Mouse (Mus musculus) kidney, embryonic 15.5 days (tissue): Measurements from ENCODE around the gene Scrt2. TPM values are rescaled to one million over a fixed set of nuclear protein-coding genes. Genes with fewer than 3 reads are reported as not detected.

Source experiments
- ATAC-seq: fragments of 200-750 bp; cut with Nextera tagmentation; replicated peaks from 2 replicates; pipeline ENCODE4 v1.8.0; 2017; ENCODE audit warnings: moderate TSS enrichment; ENCODE audit not compliant: low FRiP score
- H3K27ac ChIP-seq: fragments of 300-500 bp; sonication (generic); 2 replicates; pipeline ENCODE4 v1.5.1; 2015; ENCODE audit warnings: mild to moderate bottlenecking, inconsistent platforms
- H3K27me3 ChIP-seq: fragments of 300-500 bp; sonication (generic); 2 replicates; pipeline ENCODE4 v1.6.1; 2015; ENCODE audit warnings: inconsistent platforms
- H3K36me3 ChIP-seq: fragments of 300-500 bp; sonication (generic); 2 replicates; pipeline ENCODE4 v1.6.1; 2015; ENCODE audit warnings: inconsistent platforms
- H3K4me1 ChIP-seq: fragments of 300-500 bp; sonication (generic); 2 replicates; pipeline ENCODE4 v1.6.1; 2015; ENCODE audit warnings: inconsistent platforms
- H3K4me2 ChIP-seq: fragments of 300-500 bp; sonication (generic); 2 replicates; pipeline ENCODE4 v1.6.1; 2015; ENCODE audit warnings: moderate library complexity, mild to moderate bottlenecking, inconsistent platforms
- H3K4me3 ChIP-seq: fragments of 300-500 bp; sonication (generic); replicated peaks from 2 replicates; pipeline ENCODE4 v1.5.1; 2015; ENCODE audit warnings: mild to moderate bottlenecking, inconsistent platforms
- H3K9ac ChIP-seq: fragments of 300-500 bp; sonication (generic); 2 replicates; pipeline ENCODE4 v1.6.1; 2015; ENCODE audit warnings: mild to moderate bottlenecking, inconsistent platforms
- H3K9me3 ChIP-seq: fragments of 300-500 bp; sonication (generic); replicated peaks from 2 replicates; pipeline ENCODE4 v1.6.1; 2016; ENCODE audit warnings: inconsistent platforms
- WGBS: fragments of 180-500 bp; shearing (Covaris S2); methylation state at CpG from one replicate; pipeline ENCODE4 v1.1.7; 2015; ENCODE audit warnings: mixed read lengths; 5-methylcytosine and 5-hydroxymethylcytosine counted together
- polyA plus RNA-seq: library from polyadenylated mRNA; unstranded; fragments of >200 nt; fragmentation: Nextera tagmentation; extraction: Ambion mirVana; gene quantifications from 2 replicates; pipeline ENCODE4 v1.2.1, GENCODE M21; 2015

Gene Scrt2
- polyA plus RNA-seq = 0.04 and 0.05 TPM in 2 replicates

DNA sequence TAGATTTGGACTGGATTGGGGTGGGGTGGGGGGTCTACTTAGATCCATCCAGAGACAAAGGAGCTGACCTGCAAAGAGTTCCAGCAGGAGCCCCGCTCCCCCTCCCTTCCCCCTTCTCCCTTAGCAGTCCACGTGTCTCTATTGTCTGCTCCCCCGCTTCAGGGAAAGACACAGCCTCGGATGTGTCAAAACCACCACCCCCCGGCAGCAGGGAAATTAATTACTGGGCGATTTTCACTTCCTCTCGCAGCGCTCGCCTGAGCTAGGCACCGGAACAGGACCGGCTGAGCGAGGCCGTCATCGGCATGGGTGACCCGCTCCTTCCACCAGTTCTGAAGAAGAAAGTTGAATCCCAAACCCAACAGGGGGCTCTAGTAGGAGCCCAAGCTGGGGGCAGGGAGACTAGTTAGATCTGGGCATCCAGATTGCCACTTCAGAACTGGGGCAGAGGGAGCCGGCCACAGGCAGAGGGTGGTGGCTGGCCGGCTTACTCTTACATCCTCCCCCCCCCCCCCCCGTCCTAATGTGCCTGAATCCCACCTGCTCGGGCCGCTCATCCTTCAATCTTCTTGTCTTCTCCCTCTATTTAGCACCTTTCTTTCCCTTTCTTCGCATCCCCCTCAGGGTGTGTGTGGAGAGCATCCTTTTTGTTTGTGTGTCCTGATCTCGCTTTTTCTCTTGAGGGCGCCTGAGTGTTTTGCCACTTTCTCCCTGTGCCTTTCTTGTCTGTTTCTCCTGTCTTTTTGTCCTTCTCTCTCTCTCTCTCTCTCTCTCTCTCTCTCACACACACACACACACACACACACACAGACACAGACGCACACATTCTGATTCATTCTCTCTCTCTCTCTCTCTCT, at the start of gene Scrt2:
Scrt2 (plus strand) TSS at position 845 of the 857 bp plus-strand sequence.
- peaks cover 95% of the 10 kb centered on the region for H3K27me3 ChIP-seq
- H3K9me3 ChIP-seq = no peaks in the 10 kb centered on the region
- peak within 1 kb of the TSS; percentile 40 for H3K4me3 ChIP-seq
- ATAC-seq = no peak; the same call in 1 of the 2 replicates
- H3K4me1 ChIP-seq = peaks cover 16% of the 10 kb centered on the region
- WGBS = 1% methylated on average over 24 of the region's 24 CpGs
- no peak within 1 kb of the TSS for H3K27ac ChIP-seq
- no peaks in the 10 kb centered on the region for H3K36me3 ChIP-seq
- peak within 1 kb of the TSS; percentile 74 for H3K4me2 ChIP-seq
- no peak within 1 kb of the TSS for H3K9ac ChIP-seq

DNA sequence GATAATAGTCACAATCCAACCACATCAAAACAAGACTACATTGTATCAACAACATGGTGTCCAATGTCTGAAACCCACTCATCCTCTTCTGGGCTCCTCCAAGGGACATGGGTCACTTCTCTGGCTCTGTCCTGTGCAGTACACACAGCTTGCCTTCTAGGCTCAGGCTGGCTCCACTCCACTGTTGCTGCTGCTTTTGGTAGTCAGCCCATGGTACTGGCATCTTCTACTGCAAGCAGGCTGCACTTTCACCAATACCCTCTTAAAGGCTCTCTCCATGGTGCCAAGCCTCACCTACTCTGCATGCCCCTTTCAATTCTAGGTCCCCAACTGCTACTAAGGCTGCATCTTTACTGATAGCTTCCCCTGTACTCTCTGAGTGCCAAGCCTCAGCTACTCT, 41.2 kb upstream of the Scrt2 start:
- no peak for ATAC-seq
- peaks cover 45% of the 10 kb centered on the region for H3K27me3 ChIP-seq
- no peaks in the 10 kb centered on the region for H3K36me3 ChIP-seq
- H3K4me1 ChIP-seq = no peaks in the 10 kb centered on the region
- no peak overlapping the region for H3K4me2 ChIP-seq
- peaks cover 7% of the 10 kb centered on the region for H3K9me3 ChIP-seq
- no peak overlapping the region for H3K4me3 ChIP-seq
- no peak overlapping the region for H3K27ac ChIP-seq
- no peak overlapping the region for H3K9ac ChIP-seq

DNA sequence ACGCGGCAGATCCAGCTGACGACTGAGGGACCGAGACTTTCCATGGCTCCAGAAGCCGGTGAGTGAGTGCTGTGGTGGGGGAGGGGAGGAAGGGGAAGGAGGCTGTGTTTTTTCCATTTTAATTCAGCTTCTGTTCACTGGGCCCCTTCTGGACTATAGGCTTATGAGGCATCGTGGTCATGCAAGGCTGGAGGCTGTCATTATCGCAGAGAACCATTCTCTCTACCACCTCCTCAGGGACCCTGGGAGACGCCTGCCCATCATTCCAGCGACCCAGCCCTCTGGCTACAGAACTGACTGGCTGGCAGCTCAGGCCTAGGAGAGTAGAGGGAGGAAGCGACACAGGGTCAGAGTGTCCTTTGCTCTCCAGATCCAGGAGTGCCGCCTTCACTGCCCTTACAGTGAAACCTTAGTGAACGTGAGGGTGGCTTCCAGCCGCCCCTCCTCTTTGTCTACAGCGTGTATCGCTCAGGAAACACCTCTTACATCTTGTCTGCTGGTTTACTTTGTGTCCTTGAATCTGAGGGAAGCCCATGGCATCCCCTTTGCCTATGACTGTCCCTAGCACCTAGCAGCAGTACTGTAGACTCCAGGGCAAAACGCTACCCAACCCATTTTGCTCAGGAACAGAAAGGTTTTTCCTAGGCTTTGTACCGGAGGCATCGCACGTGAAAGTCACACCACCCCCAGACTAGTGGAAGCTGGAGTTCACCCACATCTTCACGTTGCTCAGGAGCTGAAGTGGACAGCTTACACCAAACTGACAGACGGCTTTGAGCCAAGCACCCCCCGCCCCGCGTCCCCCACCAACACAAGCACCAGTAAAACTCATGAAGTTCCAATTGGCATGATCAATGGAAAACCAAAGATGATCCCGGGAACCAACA, 34.0 kb upstream of the Scrt2 start:
- peaks cover 39% of the 10 kb centered on the region for H3K4me1 ChIP-seq
- ATAC-seq = 0 out of 2 replicates have a peak, but pooled peaks have one; percentile 9
- H3K27me3 ChIP-seq = peaks cover 91% of the 10 kb centered on the region
- H3K36me3 ChIP-seq = no peaks in the 10 kb centered on the region
- H3K9ac ChIP-seq = no peak overlapping the region
- no peak overlapping the region for H3K27ac ChIP-seq
- 2% methylated on average over 25 of the region's 25 CpGs for WGBS
- no peaks in the 10 kb centered on the region for H3K9me3 ChIP-seq
- H3K4me2 ChIP-seq = peak overlapping the region; percentile 94; the same call in 1 of the 2 replicates
- H3K4me3 ChIP-seq = peak overlapping the region; percentile 50; the same call in 1 of the 2 replicates

DNA sequence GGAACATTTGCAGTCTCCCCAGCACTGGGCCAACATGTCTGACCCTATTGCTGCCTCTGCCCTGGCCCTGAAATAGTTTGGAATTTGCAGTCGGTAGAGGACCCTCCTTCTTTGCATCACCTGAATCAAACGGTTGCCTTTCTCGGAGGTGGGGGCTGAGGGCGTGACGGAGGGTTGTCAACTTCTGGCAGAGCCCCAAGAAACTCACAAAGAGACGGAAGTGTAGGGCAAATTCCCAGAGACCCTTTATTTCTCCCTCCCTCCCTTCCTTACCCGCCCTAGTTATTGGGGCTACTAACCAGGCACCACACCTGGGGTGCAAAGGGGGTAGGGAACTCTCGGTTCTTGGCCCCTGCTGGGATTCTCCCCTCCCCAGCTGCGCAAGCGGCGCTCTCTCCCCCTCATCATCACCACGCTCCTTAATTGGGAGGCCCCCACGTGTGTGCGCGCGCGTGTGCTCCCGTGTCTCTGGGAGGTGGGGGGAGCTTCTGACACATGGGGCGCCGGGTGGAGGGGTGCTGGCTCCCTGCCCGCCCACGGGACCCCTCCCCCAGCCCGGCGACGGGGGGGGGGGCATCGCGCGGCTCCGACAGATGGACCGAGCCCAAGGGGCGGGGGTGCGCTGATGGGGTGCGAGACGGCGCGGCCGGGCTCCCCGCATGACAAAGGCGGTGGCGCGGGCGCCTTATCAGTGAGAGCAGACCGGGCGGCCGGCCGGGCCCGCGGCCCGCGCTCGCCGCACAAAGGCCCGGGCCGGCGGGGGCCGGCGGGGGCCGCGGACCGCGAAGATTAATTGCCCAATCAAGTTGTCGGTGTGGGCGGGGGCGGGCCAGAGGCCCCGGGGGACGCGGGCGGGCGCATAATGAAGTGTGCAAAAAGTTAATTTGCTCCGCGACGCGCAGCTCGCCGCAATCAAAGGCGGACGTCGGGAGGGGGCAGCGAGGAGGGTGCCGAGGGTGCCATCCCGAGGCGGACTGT, 33.0 kb upstream of the Scrt2 start:
- WGBS = 1% methylated on average over 62 of the region's 82 CpGs
- peak overlapping the region; percentile 50 for H3K4me3 ChIP-seq
- no peaks in the 10 kb centered on the region for H3K36me3 ChIP-seq
- ATAC-seq = peak; percentile 63
- peak overlapping the region; percentile 42 for H3K9ac ChIP-seq
- H3K9me3 ChIP-seq = no peaks in the 10 kb centered on the region
- H3K4me1 ChIP-seq = peaks cover 39% of the 10 kb centered on the region
- peaks cover 96% of the 10 kb centered on the region for H3K27me3 ChIP-seq
- no peak overlapping the region for H3K27ac ChIP-seq
- H3K4me2 ChIP-seq = peak overlapping the region; percentile 94

DNA sequence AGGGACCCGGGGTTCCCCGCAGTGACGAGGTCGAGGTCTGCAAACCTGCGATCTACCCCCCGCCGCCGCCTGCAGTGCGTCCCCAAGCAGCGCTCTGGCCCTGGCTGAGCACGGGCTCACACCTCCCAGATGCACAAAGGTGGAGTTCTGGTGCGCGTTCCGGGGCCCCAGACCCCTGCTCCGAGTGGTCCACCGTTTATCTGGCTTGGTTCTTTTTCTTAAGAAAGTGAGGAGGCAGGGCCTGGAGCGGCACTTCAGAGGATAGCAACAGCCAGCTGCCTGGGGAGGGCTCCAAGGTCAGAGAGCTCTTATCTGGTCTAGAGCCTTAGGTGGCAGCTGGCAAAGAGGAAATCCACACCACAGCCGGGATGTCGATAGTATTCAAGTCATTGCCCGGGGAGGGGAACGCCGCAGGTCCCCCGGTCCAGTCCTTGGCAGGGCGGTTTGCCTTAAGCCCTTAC, 32.3 kb upstream of the Scrt2 start:
- 1% methylated on average over 24 of the region's 24 CpGs for WGBS
- Histone ChIP-seq H3K4me1 (peaks cover 39% of the 10 kb centered on the region), H3K36me3 (no peaks in the 10 kb centered on the region), H3K27me3 (peaks cover 96% of the 10 kb centered on the region), H3K9ac (peak overlapping the region; percentile 42; the same call in 1 of the 2 replicates), H3K9me3 (no peaks in the 10 kb centered on the region), H3K4me3 (peak overlapping the region; percentile 50), H3K4me2 (peak overlapping the region; percentile 94), H3K27ac (no peak overlapping the region)
- peak; percentile 31; the same call in 1 of the 2 replicates for ATAC-seq

DNA sequence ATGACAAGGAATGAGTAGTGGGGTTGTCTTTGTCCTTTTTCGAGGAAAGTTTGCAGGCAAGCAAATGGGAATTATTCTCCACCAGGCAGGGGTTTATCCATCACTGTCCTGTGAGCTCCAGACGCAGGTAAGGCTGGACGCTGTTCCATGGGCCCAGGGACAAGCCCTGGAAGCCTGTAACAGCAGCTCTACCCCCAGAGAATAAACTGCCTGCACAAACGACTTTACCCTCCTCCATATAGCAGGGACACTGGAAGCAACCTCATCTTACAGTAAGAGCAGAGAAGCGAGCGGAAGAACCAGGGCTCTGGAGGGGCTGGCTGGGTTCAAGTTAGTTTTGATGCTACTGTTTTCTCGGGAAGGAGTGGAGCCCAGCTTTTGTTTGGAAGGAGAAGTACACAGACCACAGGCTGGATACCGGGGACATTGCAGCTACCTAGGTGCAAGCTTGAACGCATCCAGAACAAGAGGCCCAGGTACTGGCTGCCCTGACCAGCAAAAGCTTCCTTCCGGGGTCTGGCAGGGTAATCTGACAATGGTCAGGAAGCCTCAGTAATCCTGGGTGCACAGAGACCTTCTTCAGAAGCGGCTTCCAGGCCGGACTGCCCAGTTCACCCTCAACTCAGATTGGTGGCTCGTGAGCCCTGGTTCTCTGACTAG, 31.6 kb upstream of the Scrt2 start:
- no peak for ATAC-seq
- Histone ChIP-seq H3K27ac (no peak overlapping the region), H3K36me3 (no peaks in the 10 kb centered on the region), H3K9ac (no peak overlapping the region), H3K9me3 (no peaks in the 10 kb centered on the region), H3K4me1 (peaks cover 39% of the 10 kb centered on the region), H3K4me3 (peak overlapping the region; percentile 50; the same call in 1 of the 2 replicates), H3K27me3 (peaks cover 93% of the 10 kb centered on the region), H3K4me2 (peak overlapping the region; percentile 94)
- WGBS = 6% methylated on average over 13 of the region's 13 CpGs

DNA sequence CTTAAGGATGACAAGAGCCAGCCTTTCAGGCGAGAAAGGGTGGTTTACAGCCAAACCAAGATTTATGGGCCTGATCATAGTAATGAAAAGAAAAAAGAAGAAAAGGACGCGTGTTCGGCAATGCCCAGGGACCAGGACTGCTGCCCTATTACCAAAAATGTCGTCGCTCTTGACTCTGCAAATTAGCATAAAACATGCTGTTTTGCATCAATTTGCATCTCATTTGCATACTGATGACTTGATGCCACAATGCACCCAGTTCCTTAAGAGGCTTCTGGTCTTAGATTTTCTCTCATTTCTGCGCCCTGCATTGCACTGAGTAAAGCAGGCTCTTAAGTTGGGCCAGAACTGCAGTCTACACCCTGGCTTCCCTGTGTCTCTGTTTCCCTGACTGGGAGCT, 31.0 kb upstream of the Scrt2 start:
- no peaks in the 10 kb centered on the region for H3K9me3 ChIP-seq
- no peak overlapping the region for H3K27ac ChIP-seq
- H3K9ac ChIP-seq = no peak overlapping the region
- H3K4me1 ChIP-seq = peaks cover 39% of the 10 kb centered on the region
- no peak overlapping the region for H3K4me2 ChIP-seq
- no peak overlapping the region for H3K4me3 ChIP-seq
- no peak for ATAC-seq
- peaks cover 88% of the 10 kb centered on the region for H3K27me3 ChIP-seq
- H3K36me3 ChIP-seq = no peaks in the 10 kb centered on the region
- 6% methylated on average over 7 of the region's 7 CpGs for WGBS

DNA sequence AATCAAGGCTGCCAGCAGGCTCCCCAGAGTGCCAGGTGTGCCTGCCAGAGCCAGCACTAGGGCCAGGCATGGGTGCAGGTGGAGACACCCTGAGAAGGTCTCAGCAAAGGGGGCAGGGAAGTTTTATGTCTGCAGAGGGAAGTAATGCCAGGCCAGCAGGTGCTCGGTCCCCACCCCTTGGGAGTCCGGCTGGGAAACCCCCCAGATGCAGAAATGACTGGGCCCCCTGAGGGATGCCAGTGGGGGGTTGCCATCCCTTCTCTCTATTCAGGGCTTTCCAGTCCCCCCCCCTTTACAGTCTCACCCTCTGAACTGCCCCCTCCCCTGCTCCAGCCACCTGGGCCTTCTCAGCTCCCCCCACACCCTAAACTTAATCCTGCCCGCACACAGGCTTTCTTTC, 29.3 kb upstream of the Scrt2 start:
- Histone ChIP-seq H3K9ac (no peak overlapping the region), H3K27ac (no peak overlapping the region), H3K4me3 (no peak overlapping the region), H3K36me3 (no peaks in the 10 kb centered on the region), H3K4me2 (no peak overlapping the region), H3K9me3 (no peaks in the 10 kb centered on the region), H3K4me1 (peaks cover 39% of the 10 kb centered on the region), H3K27me3 (peaks cover 81% of the 10 kb centered on the region)
- ATAC-seq = no peak
- 83% methylated on average over 3 of the region's 3 CpGs for WGBS

DNA sequence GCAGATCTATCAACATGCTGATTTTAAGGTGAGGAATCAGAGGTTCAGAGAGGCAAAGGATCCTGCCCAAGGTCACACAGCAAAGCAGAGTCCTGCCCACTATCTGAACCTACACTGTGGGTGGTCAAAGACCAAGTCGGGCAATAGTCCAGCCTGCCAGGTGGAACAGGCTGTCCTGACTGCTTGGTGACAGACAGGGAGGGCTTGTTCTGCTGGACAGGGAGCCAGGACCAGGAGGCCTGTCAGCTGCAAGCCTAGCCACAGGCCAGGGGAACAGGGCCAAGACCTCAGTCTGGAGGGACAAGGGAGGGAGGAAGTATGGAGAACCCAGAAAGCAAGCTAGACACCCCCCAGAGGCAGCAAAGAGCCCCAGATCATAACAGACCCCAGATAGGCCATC, 25.9 kb upstream of the Scrt2 start:
- H3K9me3 ChIP-seq = no peaks in the 10 kb centered on the region
- no peak overlapping the region for H3K9ac ChIP-seq
- 0 out of 2 replicates have a peak, but pooled peaks cover 5% of the 10 kb centered on the region for H3K4me1 ChIP-seq
- no peaks in the 10 kb centered on the region for H3K36me3 ChIP-seq
- H3K27me3 ChIP-seq = peaks cover 65% of the 10 kb centered on the region
- no peak overlapping the region for H3K4me2 ChIP-seq
- H3K27ac ChIP-seq = no peak overlapping the region
- H3K4me3 ChIP-seq = no peak overlapping the region
- 65% methylated on average over 1 of the region's 1 CpGs for WGBS
- no peak for ATAC-seq

DNA sequence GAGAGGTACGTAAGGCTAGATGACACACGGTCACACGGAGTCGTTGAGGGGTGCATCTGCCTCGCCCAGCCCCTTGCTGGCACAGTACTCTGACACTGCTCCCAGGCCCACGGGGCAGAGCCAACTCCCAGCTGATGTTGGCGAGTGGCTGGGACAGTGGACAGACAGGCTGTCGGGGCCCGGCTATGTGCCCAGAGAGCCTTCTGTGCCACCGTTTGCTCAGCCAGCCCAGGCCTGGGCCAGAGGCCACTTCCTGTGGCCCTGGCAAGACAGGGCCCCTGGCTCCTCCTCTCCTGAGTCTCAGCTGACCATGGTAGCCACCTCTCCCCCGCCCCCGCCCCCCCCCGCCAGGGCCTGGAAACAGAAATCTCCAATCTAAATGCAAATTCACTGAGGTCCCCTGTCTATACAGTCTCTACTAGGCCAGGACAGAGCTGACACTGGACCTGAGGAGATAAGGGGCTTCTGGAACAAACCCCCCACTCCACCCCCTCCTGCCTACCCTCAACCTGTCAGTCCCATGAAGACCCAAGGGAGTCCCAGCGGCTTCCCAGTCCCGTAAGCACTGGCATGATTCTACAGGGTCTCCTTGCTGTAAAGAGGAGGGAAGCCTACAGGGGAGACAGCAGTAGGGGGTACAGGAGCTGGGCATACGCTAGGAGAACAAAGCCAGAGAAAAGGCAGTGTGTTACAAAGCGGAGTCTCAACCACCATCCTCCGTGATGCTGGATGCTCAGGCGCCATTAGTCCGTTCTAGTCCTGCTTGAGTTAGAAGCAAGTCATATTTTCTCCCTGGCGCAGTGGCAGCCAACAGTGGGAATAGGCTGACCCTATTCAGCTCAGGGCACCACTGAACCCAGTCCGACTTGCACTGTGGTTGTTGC, 24.7 kb upstream of the Scrt2 start:
- ATAC-seq = no peak
- no peak overlapping the region for H3K27ac ChIP-seq
- H3K9ac ChIP-seq = no peak overlapping the region
- H3K36me3 ChIP-seq = no peaks in the 10 kb centered on the region
- H3K4me3 ChIP-seq = no peak overlapping the region
- no peaks in the 10 kb centered on the region for H3K9me3 ChIP-seq
- no peak overlapping the region for H3K4me2 ChIP-seq
- 70% methylated on average over 21 of the region's 22 CpGs for WGBS
- H3K4me1 ChIP-seq = 0 out of 2 replicates have a peak, but pooled peaks cover 2% of the 10 kb centered on the region
- H3K27me3 ChIP-seq = peaks cover 55% of the 10 kb centered on the region
